Mouse (Mus musculus) right cerebral cortex, postnatal 25 days (tissue): ENCODE results near the gene Setd4.

ENCODE experiments used
- DNase-seq: peaks from one replicate; pipeline ENCODE4 v3.0.0; 2022

The Setd4 gene

DNA sequence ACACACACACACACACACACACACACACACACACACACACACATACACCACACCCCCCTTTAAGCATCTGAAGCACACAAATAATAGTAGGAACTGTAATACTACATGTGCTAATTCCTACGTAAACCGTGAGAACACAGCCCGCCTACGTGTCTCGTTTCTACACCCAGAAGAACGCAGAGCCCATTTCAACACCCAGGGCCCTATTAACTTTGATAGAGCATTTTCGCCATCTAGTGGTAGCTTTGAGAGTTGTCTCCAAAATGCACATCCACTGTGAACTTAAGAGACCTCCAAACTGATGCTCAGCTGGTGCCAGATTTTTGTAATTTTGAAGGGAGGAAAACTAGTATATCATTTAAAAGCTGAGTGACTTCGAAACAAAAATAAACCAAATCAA, 60.2 kb downstream of the Setd4 start:
- DNase-seq: peak; percentile 31

DNA sequence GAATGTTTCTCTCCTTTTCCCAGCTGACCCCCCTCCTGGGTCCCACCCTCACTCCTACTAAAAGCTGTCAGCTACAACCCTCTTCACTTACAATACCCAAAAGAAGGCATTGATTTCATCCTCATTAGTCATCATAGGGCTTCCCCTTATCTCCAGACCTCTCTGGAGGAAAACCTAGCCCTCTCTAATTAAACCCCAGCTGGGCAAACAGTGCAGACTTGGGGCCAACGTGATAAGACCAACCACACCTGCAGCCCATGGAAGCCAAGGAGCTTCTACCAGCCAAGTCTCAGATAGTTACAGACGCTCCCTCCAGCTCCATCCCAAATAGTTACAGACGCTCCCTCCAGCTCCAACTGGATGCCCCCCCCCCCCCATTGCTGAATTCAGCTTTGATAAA, 64.0 kb downstream of the Setd4 start:
- no peak for DNase-seq

- no peak for DNase-seq
These were observed 68.6 kb downstream of the Setd4 start for GRCm38 (mm10) chr16:93535151-93535853.
